Mouse (Mus musculus): ENCODE results near the gene Nxf1. TPM values are rescaled to one million over a fixed set of nuclear protein-coding genes. Genes with fewer than 3 reads are reported as not detected.
"Not testable (repeated sequence)": the region's sequence is repeated elsewhere in the genome, so short reads cannot be mapped to it uniquely, and the experiment has no call there.

Gene Nxf1
- polyA plus RNA-seq, 1 experiment from 2014 or later = 197 TPM

GRCm38 (mm10) chr19:8722907-8723573 lies 33.8 kb upstream of the Nxf1 start, which contains the start of gene Slc3a2:
Gene Slc3a2 (minus strand): TSS chr19:8723369.
- Histone ChIP-seq H3K9me3 (ENCODE audit: control insufficient read depth, low read length) (no peaks in the 10 kb centered on the region), H3K27me3 (replicated peaks; ENCODE audit: control insufficient read depth, insufficient read depth, low read length) (no peaks in the 10 kb centered on the region), H3K9ac (ENCODE audit: low read depth, low read length) (peak within 1 kb of the TSS; percentile 98), H3K4me2 (peak within 1 kb of the TSS; percentile 87), H3K4me1 (replicated peaks; ENCODE audit: control insufficient read depth, insufficient read depth, low read length) (peaks cover 20% of the 10 kb centered on the region), H3K27ac (ENCODE audit: low read depth, low read length) (peak within 1 kb of the TSS; percentile 98), H3K36me3 (ENCODE audit: control insufficient read depth, insufficient read depth, low read length) (peaks cover 22% of the 10 kb centered on the region), H3K4me3 (ENCODE audit: low read depth, low read length) (peak within 1 kb of the TSS; percentile 88)
- ATAC-seq (replicated peaks; ENCODE audit: low FRiP score) = peak; percentile 89
- DNase-seq (ENCODE audit: low spot score) = peak; percentile 91
- under 1% methylated on average over 50 of the region's 50 CpGs for WGBS

GRCm38 (mm10) chr19:8723574-8724346 lies 33.1 kb upstream of the Nxf1 start:
- DNase-seq (ENCODE audit: low spot score) = no peak
- Histone ChIP-seq H3K4me2 (peak overlapping the region; percentile 87), H3K9me3 (ENCODE audit: control insufficient read depth, low read length) (no peaks in the 10 kb centered on the region), H3K4me3 (ENCODE audit: low read depth, low read length) (peak overlapping the region; percentile 88), H3K36me3 (ENCODE audit: control insufficient read depth, insufficient read depth, low read length) (peaks cover 22% of the 10 kb centered on the region), H3K4me1 (replicated peaks; ENCODE audit: control insufficient read depth, insufficient read depth, low read length) (peaks cover 20% of the 10 kb centered on the region), H3K9ac (ENCODE audit: low read depth, low read length) (peak overlapping the region; percentile 98), H3K27me3 (replicated peaks; ENCODE audit: control insufficient read depth, insufficient read depth, low read length) (no peaks in the 10 kb centered on the region), H3K27ac (ENCODE audit: low read depth, low read length) (peak overlapping the region; percentile 98)
- ATAC-seq (replicated peaks; ENCODE audit: low FRiP score) = no peak
- WGBS = under 1% methylated on average over 20 of the region's 20 CpGs

GRCm38 (mm10) chr19:8724392-8724791 lies 32.5 kb upstream of the Nxf1 start:
- Histone ChIP-seq H3K4me2 (peak overlapping the region; percentile 87), H3K9me3 (ENCODE audit: control insufficient read depth, low read length) (no peaks in the 10 kb centered on the region), H3K36me3 (ENCODE audit: control insufficient read depth, insufficient read depth, low read length) (peaks cover 22% of the 10 kb centered on the region), H3K4me3 (ENCODE audit: low read depth, low read length) (peak overlapping the region; percentile 88), H3K27me3 (replicated peaks; ENCODE audit: control insufficient read depth, insufficient read depth, low read length) (no peaks in the 10 kb centered on the region), H3K4me1 (replicated peaks; ENCODE audit: control insufficient read depth, insufficient read depth, low read length) (peaks cover 17% of the 10 kb centered on the region), H3K27ac (ENCODE audit: low read depth, low read length) (peak overlapping the region; percentile 98), H3K9ac (ENCODE audit: low read depth, low read length) (peak overlapping the region; percentile 98)
- 1% methylated on average over 2 of the region's 2 CpGs for WGBS
- DNase-seq (ENCODE audit: low spot score) (no peak), ATAC-seq (replicated peaks; ENCODE audit: low FRiP score) (no peak)

GRCm38 (mm10) chr19:8725081-8725613 lies 31.7 kb upstream of the Nxf1 start:
- DNase-seq (ENCODE audit: low spot score) (no peak), ATAC-seq (replicated peaks; ENCODE audit: low FRiP score) (no peak)
- H3K4me1 ChIP-seq (replicated peaks; ENCODE audit: control insufficient read depth, insufficient read depth, low read length) = peaks cover 17% of the 10 kb centered on the region
- peak overlapping the region; percentile 88 for H3K4me3 ChIP-seq (ENCODE audit: low read depth, low read length)
- H3K27me3 ChIP-seq (replicated peaks; ENCODE audit: control insufficient read depth, insufficient read depth, low read length) = no peaks in the 10 kb centered on the region
- H3K9me3 ChIP-seq (ENCODE audit: control insufficient read depth, low read length) = no peaks in the 10 kb centered on the region
- peak overlapping the region; percentile 98 for H3K9ac ChIP-seq (ENCODE audit: low read depth, low read length)
- 38% methylated on average over 4 of the region's 4 CpGs for WGBS
- H3K4me2 ChIP-seq = peak overlapping the region; percentile 87
- H3K27ac ChIP-seq (ENCODE audit: low read depth, low read length) = peak overlapping the region; percentile 98
- peaks cover 22% of the 10 kb centered on the region for H3K36me3 ChIP-seq (ENCODE audit: control insufficient read depth, insufficient read depth, low read length)

GRCm38 (mm10) chr19:8726609-8727390 lies 30.1 kb upstream of the Nxf1 start:
- Histone ChIP-seq H3K27me3 (replicated peaks; ENCODE audit: control insufficient read depth, insufficient read depth, low read length) (no peaks in the 10 kb centered on the region), H3K4me2 (peak overlapping the region; percentile 87), H3K4me3 (ENCODE audit: low read depth, low read length) (peak overlapping the region; percentile 88), H3K9me3 (ENCODE audit: control insufficient read depth, low read length) (no peaks in the 10 kb centered on the region), H3K4me1 (replicated peaks; ENCODE audit: control insufficient read depth, insufficient read depth, low read length) (peaks cover 12% of the 10 kb centered on the region), H3K36me3 (ENCODE audit: control insufficient read depth, insufficient read depth, low read length) (peaks cover 22% of the 10 kb centered on the region), H3K9ac (ENCODE audit: low read depth, low read length) (peak overlapping the region; percentile 31), H3K27ac (ENCODE audit: low read depth, low read length) (peak overlapping the region; percentile 36; the same call in 1 of the 2 replicates)
- WGBS = 17% methylated on average over 3 of the region's 3 CpGs
- ATAC-seq (replicated peaks; ENCODE audit: low FRiP score) (peak; percentile 13; the same call in 1 of the 2 replicates), DNase-seq (ENCODE audit: low spot score) (no peak)

GRCm38 (mm10) chr19:8727495-8728114 lies 29.3 kb upstream of the Nxf1 start:
- Histone ChIP-seq H3K4me3 (ENCODE audit: low read depth, low read length) (peak overlapping the region; percentile 11; the same call in 1 of the 2 replicates), H3K27me3 (replicated peaks; ENCODE audit: control insufficient read depth, insufficient read depth, low read length) (no peaks in the 10 kb centered on the region), H3K27ac (ENCODE audit: low read depth, low read length) (peak overlapping the region; percentile 34; the same call in 1 of the 2 replicates), H3K9me3 (ENCODE audit: control insufficient read depth, low read length) (no peaks in the 10 kb centered on the region), H3K36me3 (ENCODE audit: control insufficient read depth, insufficient read depth, low read length) (peaks cover 22% of the 10 kb centered on the region), H3K4me1 (replicated peaks; ENCODE audit: control insufficient read depth, insufficient read depth, low read length) (peaks cover 8% of the 10 kb centered on the region), H3K9ac (ENCODE audit: low read depth, low read length) (no peak overlapping the region), H3K4me2 (no peak overlapping the region)
- DNase-seq (ENCODE audit: low spot score) (no peak), ATAC-seq (replicated peaks; ENCODE audit: low FRiP score) (peak; percentile 30)
- 15% methylated on average over 5 of the region's 5 CpGs for WGBS

- H3K4me1 ChIP-seq (replicated peaks; ENCODE audit: control insufficient read depth, insufficient read depth, low read length); H3K9me3 ChIP-seq (ENCODE audit: control insufficient read depth, low read length); H3K9ac ChIP-seq (ENCODE audit: low read depth, low read length); DNase-seq (ENCODE audit: low spot score); ATAC-seq (replicated peaks; ENCODE audit: low FRiP score); H3K27me3 ChIP-seq (replicated peaks; ENCODE audit: control insufficient read depth, insufficient read depth, low read length); H3K4me3 ChIP-seq (ENCODE audit: low read depth, low read length); H3K4me2 ChIP-seq; H3K27ac ChIP-seq (ENCODE audit: low read depth, low read length): not testable (repeated sequence)
- H3K36me3 ChIP-seq (ENCODE audit: control insufficient read depth, insufficient read depth, low read length) = peaks cover 22% of the 10 kb centered on the region
- WGBS = 50% methylated on average over 3 of the region's 3 CpGs
Observed at GRCm38 (mm10) chr19:8728335-8729099, 28.4 kb upstream of the Nxf1 start.

All from liver, embryonic 11.5 days (tissue).